Mouse (Mus musculus) thymus, postnatal 4 days (tissue): ENCODE data around the gene Fbxo46.

ENCODE experiments used
- DNase-seq: peaks from one replicate; pipeline ENCODE4 v3.0.0; 2021

Gene Fbxo46

DNA sequence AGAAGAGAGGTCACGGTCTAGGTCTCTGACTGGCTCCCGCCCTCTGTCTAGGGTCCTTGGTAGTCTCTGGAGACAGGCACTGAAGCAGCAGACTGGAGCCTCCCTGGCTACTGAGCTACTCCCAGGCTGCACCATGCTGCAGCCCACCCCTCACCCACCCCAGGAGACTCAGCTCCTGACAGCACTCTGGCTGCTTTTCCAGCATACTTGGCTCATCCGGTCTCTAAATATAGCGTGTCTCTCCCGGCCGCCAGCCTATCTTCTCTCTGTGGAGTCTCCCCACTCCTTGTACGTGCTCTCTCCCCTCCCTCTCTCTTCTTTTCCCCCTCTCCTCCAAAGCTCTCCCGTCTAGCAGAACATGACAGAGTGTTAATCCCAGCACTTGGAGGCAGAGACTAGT is 50.5 kb downstream of the Fbxo46 start:
- no peak for DNase-seq

DNA sequence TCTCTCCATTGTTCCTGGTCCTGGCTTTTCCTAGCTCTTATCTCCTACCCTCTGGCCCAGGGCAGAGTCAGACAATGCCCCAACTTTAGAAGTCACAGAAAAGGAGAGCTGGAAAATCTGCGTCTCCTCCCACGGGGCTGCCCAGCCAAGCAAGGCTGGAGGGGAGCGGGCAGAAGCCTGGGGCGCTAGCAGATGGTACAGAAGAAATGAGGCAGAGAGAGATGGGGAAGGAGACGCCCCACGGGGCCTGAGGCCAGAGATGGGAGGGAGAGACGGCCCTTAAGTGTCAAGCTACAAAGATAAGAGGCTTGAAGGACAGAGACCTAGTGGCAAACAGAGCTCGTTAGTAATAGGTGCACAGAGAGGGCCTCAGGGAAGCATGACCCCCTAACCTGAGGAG is 52.2 kb downstream of the Fbxo46 start:
- DNase-seq: no peak

DNA sequence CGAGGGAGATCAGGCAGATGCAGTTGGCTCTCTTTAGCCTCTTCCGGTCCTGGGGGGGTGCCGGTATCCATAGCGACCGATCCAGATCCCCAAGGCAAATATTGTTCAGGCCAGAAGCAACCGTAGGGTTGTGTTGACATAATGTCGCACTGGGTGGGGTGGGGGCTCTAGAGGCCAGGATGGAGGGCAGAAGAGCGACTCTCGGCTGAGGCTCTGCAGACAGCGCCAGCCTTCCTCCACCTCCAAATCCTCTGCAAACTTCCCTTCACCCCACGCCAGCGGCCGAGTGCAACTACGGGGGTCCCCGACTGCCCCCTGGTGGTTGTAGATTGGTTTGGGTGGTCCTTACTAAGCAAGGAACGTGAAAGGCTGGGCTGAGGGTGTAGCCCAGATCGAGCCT is 53.2 kb downstream of the Fbxo46 start:
- peak; percentile 97 for DNase-seq

DNA sequence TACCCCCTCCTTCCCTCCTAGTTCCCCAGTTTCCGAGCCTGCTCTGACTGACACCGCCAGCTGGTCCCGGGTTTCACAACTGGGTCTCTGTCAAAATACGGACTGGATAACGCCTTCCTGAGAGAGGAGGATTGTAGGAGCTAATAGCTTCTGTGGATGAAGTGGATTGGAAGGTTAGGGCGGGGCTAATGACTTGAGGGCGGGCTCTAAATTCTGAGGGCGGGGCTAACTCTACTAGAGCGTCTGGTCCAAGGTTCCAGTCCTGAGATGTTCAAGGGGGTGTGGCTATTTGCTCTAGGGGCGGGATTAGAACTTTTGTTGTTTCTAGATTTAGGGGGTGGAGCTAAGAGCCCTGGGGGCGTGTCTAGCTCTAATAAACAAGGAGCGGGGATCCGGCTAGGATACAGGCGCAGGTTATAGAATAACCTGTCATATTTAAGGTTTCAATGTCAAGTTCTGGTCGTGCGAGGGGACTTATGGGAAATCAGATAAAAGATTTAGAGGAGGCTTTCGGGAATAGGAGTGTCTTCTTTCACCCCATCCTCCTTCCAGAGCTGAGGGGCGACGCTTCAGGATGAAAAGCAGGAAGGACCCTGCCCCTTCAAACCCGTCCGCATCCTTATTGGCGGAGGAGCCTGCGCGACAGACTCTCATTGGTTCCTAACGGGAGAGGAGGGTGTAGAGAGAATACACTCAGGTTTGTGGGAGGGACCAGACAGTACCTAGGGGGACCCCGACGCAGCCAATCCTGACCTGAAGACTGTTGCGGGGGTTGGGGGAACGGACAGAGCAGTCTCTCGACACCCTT is 56.3 kb downstream of the Fbxo46 start, which contains the start of gene Eml2:
Gene Eml2, plus strand, starts transcription at position 714 of the 808 bp plus-strand sequence.
- peak; percentile 16 for DNase-seq

DNA sequence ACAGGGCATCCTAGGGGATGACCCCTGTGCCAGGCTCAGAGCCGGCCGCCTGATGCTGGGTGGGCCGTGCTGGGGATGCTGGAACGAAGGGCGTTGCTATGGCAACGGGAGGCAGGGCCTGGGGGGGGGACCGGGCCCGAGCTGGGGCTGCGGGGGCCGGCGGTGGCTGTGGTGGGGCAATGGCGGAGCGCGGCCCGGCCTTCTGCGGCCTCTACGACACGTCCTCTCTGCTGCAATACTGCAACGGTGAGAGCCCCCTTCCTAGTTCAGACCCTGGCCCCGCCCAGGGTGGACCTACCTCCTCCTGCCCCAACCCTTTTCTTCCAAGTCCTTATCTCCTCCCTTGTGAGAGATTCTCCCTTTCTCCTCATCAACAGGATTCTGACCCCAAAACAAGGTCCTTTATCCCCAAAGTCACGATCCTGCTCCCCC is 56.9 kb downstream of the Fbxo46 start:
- peak; percentile 18 for DNase-seq

DNA sequence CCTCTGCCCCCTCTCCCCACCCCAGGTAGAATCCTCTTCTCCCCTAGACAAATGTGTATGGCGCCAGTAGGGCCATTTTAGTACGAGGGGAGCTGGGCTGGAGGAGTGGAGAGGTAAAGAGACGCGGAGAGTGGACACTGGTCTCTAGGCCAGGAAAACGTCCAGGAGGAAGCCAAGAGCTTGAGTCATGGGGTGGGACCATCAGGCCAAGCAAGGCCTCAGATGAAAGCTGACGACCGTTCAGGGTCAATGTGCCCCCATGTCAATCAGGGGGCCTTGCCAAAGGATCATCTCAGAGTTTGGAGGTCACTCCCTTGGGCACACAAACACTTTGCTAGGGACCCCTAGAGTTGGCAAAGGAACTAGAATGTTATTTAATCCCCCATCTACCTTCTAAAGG is 57.6 kb downstream of the Fbxo46 start:
- DNase-seq: no peak

DNA sequence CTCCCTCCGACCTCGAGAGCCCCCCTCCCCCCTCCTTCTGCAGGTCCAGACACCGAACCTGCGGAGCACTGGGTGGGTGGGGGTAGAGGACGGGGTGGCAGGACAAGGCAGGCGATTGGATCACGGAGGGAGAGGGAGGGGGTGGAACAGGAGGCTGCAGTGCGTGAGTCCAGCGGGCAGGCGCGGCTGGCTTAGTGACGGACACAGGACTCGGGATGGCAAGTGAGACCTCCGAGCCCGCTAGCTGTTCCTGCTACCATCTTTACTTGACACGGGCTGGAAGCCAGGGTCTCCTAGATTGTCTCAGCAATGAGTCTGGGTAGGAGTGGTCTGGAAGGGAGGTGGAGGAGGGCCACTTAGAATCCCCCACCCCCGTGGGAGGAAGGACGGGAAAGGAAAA is 58.4 kb downstream of the Fbxo46 start:
- peak; percentile 13 for DNase-seq

DNA sequence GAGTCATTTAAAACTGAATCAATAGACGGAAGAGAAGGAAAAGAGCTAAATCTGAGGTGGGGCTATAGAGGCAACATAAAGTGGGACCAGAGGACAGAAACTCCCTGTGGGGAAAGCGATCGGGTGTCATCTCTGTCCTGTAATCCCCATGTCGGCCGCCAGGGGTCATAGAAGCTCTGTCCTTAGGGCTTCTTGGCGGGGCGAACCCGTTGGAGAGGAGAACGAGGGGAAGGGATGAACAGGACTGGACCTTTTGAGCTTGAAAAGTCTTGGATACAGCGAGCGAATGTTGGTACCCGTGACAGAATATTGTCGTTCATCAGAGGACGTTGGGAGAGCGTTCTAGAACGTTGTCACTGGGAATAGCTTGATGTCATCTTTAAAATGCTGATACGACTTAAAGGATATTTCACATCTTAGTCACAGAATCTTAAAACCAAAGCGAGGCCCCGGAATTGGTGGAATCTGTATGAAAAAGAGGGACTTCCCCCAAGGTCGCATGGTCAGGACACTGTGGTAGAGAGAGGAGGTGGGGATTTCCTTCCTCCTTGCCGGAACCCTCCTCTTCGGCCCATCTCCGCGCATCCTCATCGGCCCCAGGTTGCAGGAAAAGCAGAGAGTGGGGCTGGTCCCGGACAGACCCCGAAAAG is 58.9 kb downstream of the Fbxo46 start:
- DNase-seq: peak; percentile 89

DNA sequence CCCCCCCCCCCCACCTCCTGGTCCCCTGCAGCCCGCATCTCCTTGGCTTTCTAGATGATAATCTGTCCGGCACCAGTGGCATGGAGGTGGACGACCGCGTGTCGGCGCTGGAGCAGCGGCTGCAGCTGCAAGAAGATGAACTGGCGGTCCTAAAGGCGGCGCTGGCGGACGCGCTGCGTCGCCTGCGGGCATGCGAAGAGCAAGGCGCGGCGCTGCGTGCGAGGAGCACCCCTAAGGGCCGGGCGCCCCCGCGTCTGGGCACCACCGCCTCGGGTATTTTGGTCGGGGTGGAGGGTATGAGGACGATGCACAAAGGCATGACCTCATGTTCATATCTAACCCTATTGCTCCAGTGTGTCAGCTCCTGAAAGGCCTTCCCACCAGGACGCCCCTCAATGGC is 59.5 kb downstream of the Fbxo46 start:
- DNase-seq: peak; percentile 79

DNA sequence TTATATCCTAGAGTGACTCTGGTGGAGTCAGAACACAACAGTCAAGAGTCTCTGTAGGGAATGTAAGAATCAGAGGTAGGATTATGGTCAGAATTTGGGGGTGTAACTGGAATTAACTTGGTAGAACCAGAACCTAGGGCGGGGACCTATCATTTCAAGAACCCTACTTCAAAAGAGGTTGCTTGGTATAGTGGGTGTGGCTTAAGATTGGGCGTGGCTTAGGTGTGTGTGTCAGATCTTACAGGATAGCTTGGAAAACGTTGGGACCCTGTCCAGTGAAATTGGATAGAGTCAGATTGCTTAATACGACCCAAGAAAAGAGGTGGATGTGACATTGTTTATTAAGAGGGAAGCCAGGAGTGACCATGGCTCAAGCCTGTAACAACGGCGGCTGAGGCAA is 60.3 kb downstream of the Fbxo46 start:
- DNase-seq: peak; percentile 34

DNA sequence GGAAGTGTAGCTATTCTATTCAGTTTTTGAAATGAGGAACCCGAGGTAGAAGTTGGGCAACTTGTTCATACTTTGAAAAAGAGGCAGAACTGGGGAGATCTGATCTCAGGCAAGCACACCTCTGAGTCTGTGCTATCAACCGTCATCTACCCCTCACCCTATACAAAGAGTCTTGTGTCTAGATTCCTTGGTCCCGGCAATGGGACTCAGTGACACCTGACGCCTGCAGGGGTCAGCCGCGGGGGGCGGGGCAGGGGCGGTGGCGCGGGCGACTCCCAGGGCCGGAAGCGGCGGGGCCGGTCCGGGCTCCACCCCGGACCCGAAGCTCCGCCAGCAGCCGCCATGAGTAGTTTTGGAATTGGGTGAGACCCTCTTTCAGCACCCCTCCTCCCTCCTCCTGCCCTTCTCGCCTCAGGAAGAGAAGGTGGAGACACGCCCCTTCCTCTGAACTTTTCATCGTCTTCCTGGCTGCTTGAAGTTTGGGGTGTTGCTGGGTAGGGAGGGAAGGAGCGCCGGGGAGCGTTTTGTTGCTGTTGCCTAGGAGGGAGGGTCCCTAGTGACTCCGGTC is 61.3 kb downstream of the Fbxo46 start:
- peak; percentile 59 for DNase-seq

DNA sequence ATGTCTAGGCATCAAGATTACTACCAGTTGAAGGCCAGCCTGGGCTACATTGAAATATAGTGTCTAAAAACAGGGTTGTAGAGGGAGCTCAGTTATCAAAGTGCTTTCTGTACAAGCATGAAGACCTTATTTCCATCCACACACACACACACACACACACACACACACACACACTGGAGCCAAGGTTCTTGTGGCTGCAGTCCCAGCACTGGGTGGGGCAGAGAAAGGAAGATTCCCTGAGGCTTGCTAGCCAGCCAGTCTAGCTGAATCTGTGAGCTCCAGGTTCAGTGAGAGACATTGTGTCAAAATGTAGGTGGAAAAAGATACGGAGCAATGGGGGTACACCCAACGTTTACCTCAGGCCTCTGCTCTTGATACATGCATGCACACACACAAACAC is 64.6 kb downstream of the Fbxo46 start:
- DNase-seq: no peak

DNA sequence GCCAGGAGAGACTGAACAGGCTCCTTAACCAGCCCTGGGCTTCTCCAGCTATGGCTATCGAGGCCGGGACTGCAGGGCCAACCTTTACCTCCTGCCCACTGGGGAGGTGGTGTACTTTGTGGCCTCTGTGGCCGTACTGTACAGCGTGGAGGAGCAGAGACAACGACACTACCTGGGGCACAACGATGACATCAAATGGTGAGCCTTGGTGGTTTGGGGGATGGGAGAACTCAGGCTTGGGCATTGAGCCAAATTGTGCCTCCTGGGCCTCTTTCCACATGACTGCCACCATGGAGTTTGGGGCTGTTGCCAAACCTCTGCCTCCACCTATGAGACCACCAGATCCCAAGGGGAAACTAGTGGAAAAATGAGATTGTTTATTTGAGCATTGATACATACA is 65.1 kb downstream of the Fbxo46 start:
- no peak for DNase-seq
